Mouse (Mus musculus) heart, embryonic 11.5 days (tissue): ENCODE measurements around the gene Grin2a. TPM values are rescaled to one million over a fixed set of nuclear protein-coding genes. Genes with fewer than 3 reads are reported as not detected.

Experiments
- ATAC-seq: fragments of 200-750 bp; cut with Nextera tagmentation; replicated peaks from 2 replicates; pipeline ENCODE4 v1.8.0; 2017; ENCODE audit warnings: moderate library complexity; ENCODE audit not compliant: insufficient number of reproducible peaks, low FRiP score, low TSS enrichment
- H3K27ac ChIP-seq: fragments of 300-500 bp; sonication (generic); 2 replicates; pipeline ENCODE4 v1.5.1; 2014; ENCODE audit warnings: mild to moderate bottlenecking, low read depth, low read length
- H3K27me3 ChIP-seq: fragments of 300-500 bp; sonication (generic); 2 replicates; pipeline ENCODE4 v1.6.1; 2014; ENCODE audit warnings: mild to moderate bottlenecking, low read length, mixed read lengths; ENCODE audit not compliant: control insufficient read depth, insufficient read depth
- H3K36me3 ChIP-seq: fragments of 300-500 bp; sonication (generic); 2 replicates; pipeline ENCODE4 v1.6.1; 2014; ENCODE audit warnings: mild to moderate bottlenecking, low read length, moderate library complexity, mixed read lengths; ENCODE audit not compliant: control insufficient read depth, insufficient read depth
- H3K4me1 ChIP-seq: fragments of 300-500 bp; sonication (generic); 2 replicates; pipeline ENCODE4 v1.6.1; 2014; ENCODE audit warnings: low read length; ENCODE audit not compliant: control insufficient read depth, insufficient read depth
- H3K4me2 ChIP-seq: fragments of 300-500 bp; sonication (generic); 2 replicates; pipeline ENCODE4 v1.6.1; 2014; ENCODE audit warnings: mild to moderate bottlenecking, moderate library complexity
- H3K4me3 ChIP-seq: fragments of 300-500 bp; sonication (generic); 2 replicates; pipeline ENCODE4 v1.5.1; 2014; ENCODE audit warnings: low read depth, low read length
- H3K9ac ChIP-seq: fragments of 300-500 bp; sonication (generic); 2 replicates; pipeline ENCODE4 v1.6.1; 2014; ENCODE audit warnings: mild to moderate bottlenecking, low read depth, low read length, moderate library complexity
- H3K9me3 ChIP-seq: fragments of 300-500 bp; sonication (generic); replicated peaks from 2 replicates; pipeline ENCODE4 v1.6.1; 2016; ENCODE audit warnings: low read length; ENCODE audit not compliant: control insufficient read depth
- WGBS: fragments of 180-500 bp; shearing (Covaris S2); extraction: QIAGEN DNeasy Blood & Tissue Kit; methylation state at CpG from one replicate; pipeline ENCODE4 v1.1.7; 2014; ENCODE audit not compliant: insufficient replicate concordance; 5-methylcytosine and 5-hydroxymethylcytosine counted together
- polyA plus RNA-seq: library from polyadenylated mRNA; unstranded; fragments of >200 nt; fragmentation: Nextera tagmentation; extraction: Ambion mirVana; gene quantifications from 2 replicates; pipeline ENCODE4 v1.2.1, GENCODE M21; 2014

Gene Grin2a
- polyA plus RNA-seq, 1 experiment from 2014 or later, result 0.19 TPM

DNA sequence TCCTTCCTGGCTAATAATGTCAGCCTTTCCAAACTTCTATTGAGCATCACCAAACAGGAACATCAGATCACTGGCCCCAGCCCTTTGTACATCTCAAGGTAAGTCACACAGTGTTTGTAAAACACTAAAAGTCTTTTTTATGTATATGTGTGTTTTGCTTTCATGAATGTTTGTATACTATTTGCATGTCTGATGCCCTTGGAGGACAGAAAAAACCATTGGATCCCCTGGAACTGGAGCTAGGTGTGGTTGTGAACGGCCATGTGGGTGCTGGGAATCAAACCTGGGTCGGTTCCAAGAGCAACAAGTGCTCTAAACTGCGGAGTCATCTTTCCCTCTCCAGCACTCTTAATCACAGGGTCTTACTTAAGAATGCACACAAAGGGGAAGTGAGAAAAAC, 245.7 kb downstream of the Grin2a start:
- no peak overlapping the region for H3K4me3 ChIP-seq
- H3K4me2 ChIP-seq, result no peak overlapping the region
- no peak for ATAC-seq
- H3K27me3 ChIP-seq, result no peaks in the 10 kb centered on the region
- H3K9ac ChIP-seq, result no peak overlapping the region
- H3K9me3 ChIP-seq, result 0 out of 2 replicates have a peak, but pooled peaks cover 2% of the 10 kb centered on the region
- no peak overlapping the region for H3K27ac ChIP-seq
- no peaks in the 10 kb centered on the region for H3K36me3 ChIP-seq
- 84% methylated on average over 3 of the region's 3 CpGs for WGBS
- H3K4me1 ChIP-seq, result no peaks in the 10 kb centered on the region

DNA sequence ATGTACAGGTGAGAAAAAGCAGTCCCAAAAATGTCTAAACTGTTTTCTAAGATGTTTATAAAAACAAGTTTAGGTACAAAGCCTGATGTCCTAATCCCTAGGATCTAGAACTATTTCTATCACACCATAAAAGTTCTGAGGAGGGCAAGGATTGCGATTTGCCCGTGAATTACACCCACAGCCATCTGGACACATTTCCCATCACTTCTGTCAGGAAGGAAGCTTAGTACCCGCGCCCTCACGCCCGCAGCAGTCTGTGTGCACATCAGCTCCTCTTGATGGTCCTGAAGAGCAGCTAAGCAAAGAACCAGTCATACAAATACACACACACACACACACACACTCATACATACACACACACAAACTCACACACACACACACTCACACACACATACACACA, 252.9 kb downstream of the Grin2a start:
- H3K27me3 ChIP-seq, result no peaks in the 10 kb centered on the region
- H3K4me2 ChIP-seq, result no peak overlapping the region
- no peaks in the 10 kb centered on the region for H3K9me3 ChIP-seq
- no peak overlapping the region for H3K9ac ChIP-seq
- H3K4me1 ChIP-seq, result no peaks in the 10 kb centered on the region
- 82% methylated on average over 6 of the region's 6 CpGs for WGBS
- ATAC-seq, result no peak
- H3K27ac ChIP-seq, result no peak overlapping the region
- no peak overlapping the region for H3K4me3 ChIP-seq
- H3K36me3 ChIP-seq, result no peaks in the 10 kb centered on the region

DNA sequence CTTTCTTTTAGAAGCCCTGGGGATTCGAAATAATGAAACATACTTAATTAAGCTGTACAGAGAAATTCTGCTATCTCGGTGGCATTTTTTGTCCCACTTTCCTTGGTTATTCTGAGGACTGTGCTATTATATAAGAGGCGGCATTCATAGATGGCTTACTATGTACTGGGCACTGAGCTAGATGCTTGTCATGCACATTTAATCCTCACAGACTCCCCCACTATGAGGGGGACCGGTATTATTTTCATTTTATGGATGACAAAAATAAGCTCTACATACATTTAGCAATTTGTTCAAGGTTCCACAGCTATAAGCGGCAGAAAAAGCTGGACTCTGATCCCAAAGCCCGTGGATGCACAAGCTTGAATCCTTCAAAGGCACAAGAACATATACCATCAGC, 256.7 kb downstream of the Grin2a start:
- no peaks in the 10 kb centered on the region for H3K36me3 ChIP-seq
- no peak overlapping the region for H3K4me2 ChIP-seq
- H3K4me1 ChIP-seq, result no peaks in the 10 kb centered on the region
- WGBS, result 80% methylated on average over 6 of the region's 6 CpGs
- no peak overlapping the region for H3K4me3 ChIP-seq
- no peaks in the 10 kb centered on the region for H3K27me3 ChIP-seq
- no peak for ATAC-seq
- H3K9ac ChIP-seq, result no peak overlapping the region
- H3K27ac ChIP-seq, result no peak overlapping the region
- no peaks in the 10 kb centered on the region for H3K9me3 ChIP-seq

DNA sequence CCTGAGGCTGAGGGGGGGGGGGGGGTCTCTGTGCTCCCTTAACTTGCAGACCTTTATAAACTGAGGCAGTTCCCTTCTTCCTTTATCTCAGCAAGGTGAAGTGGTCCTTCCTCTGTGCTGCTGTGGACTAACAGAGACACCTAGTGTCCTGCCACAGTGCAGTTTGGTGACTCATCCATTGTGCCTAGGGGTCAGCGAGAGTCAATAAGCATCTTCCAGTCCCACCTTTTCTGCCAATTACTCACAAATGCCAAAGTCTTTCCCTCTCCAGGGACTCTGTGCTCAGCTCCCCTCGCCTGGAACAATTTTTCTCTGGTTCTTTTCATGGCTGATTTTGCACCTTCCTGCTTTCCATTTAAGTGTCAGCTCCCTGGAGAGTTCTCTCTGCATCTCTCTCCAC, 258.2 kb downstream of the Grin2a start:
- no peak overlapping the region for H3K4me3 ChIP-seq
- H3K27me3 ChIP-seq, result no peaks in the 10 kb centered on the region
- H3K36me3 ChIP-seq, result no peaks in the 10 kb centered on the region
- 24% methylated on average over 2 of the region's 2 CpGs for WGBS
- no peaks in the 10 kb centered on the region for H3K9me3 ChIP-seq
- ATAC-seq, result no peak
- H3K4me2 ChIP-seq, result no peak overlapping the region
- no peak overlapping the region for H3K9ac ChIP-seq
- H3K4me1 ChIP-seq, result no peaks in the 10 kb centered on the region
- no peak overlapping the region for H3K27ac ChIP-seq

DNA sequence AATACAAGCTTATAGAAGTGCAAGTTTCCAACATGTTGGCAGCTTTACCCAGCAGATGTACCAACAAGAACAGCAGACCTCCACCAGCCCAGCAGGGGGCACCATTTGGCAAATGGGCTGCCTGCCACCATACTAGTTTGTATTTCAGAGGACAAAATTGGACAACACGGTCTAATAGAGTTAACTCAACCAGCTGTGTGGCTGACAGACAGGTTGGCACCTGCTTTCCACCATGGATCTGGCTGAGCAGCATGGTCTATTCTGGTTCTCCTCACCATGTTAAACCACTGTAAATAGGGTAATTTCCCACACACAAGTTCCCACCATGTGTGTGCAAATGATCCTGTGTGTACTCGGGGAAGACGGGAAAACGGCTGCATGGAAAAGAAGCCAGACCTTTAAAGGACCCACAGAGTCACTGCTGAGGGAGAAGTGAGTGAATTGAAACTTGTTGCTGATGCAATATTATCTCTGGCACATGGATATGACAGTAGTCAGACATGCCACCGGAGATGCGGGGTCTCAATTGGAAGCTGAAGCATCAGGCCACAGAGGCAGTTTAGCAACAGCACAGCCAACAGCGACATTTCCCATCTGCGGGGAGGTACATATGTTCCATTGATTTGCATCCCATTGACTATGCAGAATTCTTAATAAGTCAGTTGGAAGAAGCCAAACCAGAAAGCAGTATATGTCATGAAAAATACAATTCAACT, 259.8 kb downstream of the Grin2a start:
- no peak overlapping the region for H3K9ac ChIP-seq
- WGBS, result 81% methylated on average over 8 of the region's 8 CpGs
- H3K27ac ChIP-seq, result no peak overlapping the region
- H3K4me1 ChIP-seq, result no peaks in the 10 kb centered on the region
- no peak overlapping the region for H3K4me2 ChIP-seq
- no peaks in the 10 kb centered on the region for H3K9me3 ChIP-seq
- no peaks in the 10 kb centered on the region for H3K36me3 ChIP-seq
- H3K27me3 ChIP-seq, result no peaks in the 10 kb centered on the region
- ATAC-seq, result no peak
- no peak overlapping the region for H3K4me3 ChIP-seq

DNA sequence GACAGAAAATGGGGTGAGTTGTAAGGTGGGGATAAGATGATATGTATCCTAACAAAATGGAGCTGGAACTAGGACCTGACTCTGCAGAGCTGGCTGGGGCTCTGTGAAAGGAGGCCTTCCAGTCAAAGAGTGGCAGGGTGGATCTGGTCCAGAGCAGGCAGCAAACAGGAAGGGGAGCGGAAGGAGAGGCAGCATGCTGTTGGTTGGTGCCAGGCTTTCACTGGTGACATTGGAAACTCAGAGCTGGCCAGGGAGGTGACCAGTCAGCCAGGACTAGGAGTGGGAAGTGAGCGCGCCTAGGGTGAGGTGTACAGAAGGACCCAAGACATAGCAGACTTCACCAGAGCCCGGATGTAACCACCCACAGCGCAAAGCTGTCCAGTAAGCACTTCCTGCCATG, 267.8 kb downstream of the Grin2a start:
- WGBS, result 91% methylated on average over 5 of the region's 5 CpGs
- ATAC-seq, result no peak
- H3K4me2 ChIP-seq, result no peak overlapping the region

DNA sequence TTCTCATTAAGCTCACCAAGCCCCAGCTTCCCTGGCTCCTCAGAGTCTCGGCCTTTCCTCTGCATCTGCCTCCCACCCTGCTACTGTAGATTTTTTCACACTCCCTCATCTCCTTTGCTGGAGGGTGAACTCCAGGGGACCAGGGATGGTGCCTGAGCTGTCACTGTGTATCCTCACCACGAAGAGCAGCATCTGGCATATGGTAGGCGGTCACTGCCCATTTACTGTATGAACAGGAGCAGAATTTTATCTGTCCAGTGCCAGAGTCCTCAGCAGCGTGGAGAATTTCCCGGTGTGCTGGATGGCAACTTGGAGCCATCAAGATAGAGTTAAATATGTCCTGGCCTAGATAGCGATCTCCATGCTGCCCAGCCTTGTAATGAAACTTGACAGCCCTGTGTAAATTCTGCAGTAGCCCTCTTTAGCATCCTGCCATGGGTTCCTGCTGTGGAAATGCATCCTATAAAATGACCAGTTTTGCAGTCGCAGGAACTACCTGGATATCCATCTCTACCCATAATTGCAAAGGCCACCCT, 269.7 kb downstream of the Grin2a start:
- 67% methylated on average over 7 of the region's 7 CpGs for WGBS
- no peaks in the 10 kb centered on the region for H3K27me3 ChIP-seq
- H3K4me1 ChIP-seq, result no peaks in the 10 kb centered on the region
- H3K9ac ChIP-seq, result no peak overlapping the region
- no peaks in the 10 kb centered on the region for H3K9me3 ChIP-seq
- no peak overlapping the region for H3K27ac ChIP-seq
- H3K4me3 ChIP-seq, result no peak overlapping the region
- ATAC-seq, result no peak
- H3K36me3 ChIP-seq, result no peaks in the 10 kb centered on the region
- no peak overlapping the region for H3K4me2 ChIP-seq

More for the DNA sequence above, 267.8 kb downstream of the Grin2a start:
- Histone ChIP-seq H3K36me3 (no peaks in the 10 kb centered on the region), H3K27ac (no peak overlapping the region), H3K27me3 (no peaks in the 10 kb centered on the region), H3K9me3 (no peaks in the 10 kb centered on the region), H3K4me3 (no peak overlapping the region), H3K9ac (no peak overlapping the region), H3K4me1 (no peaks in the 10 kb centered on the region)

DNA sequence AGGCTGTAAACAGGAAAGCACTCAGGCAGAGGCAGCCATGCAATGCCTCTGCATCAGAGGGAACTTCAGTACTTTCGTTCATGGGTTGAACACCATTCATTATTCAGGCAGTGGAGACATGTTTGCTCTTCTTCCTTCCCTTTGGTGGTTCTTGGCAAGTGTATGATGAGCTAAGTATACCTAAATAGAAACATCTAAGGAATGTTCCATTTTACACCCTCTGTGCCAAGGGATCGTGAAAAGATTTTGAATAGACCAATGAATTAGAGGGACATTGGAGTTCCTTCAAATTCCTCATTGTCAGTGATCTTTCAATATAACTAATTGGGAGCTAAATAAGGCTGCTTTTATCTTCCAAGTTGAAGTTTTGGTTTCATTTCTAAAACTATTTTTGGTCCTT, 284.0 kb downstream of the Grin2a start:
- 78% methylated on average over 2 of the region's 2 CpGs for whole genome bisulfite sequencing
- no peak overlapping the region for H3K9ac ChIP-seq
- no peak for ATAC-seq

DNA sequence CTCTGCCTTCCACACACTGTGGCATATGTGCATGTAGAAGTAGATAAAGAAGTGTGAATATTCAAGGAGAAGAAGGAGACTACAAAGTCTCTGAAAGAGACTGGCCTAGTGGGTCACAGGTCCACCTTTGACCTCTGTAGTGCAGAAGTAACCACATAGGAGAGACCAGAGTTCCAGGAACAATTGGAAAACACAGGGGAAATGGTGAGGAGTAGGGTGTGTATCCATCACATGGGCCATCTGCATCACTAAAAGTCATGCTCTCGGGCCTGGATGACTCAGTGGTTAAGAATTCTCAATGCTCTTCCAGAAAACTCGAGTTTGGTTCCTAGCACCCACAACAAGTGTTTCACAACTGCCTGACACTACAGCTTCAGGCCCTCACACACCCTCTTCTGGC, 285.4 kb downstream of the Grin2a start:
- no peak for ATAC-seq
- no peaks in the 10 kb centered on the region for H3K36me3 ChIP-seq
- no peaks in the 10 kb centered on the region for H3K27me3 ChIP-seq
- 44% methylated on average over 2 of the region's 2 CpGs for WGBS
- no peak overlapping the region for H3K27ac ChIP-seq
- H3K4me3 ChIP-seq, result no peak overlapping the region
- H3K9ac ChIP-seq, result no peak overlapping the region
- no peak overlapping the region for H3K4me2 ChIP-seq
- H3K9me3 ChIP-seq, result no peaks in the 10 kb centered on the region
- H3K4me1 ChIP-seq, result no peaks in the 10 kb centered on the region

More for the DNA sequence above, 284.0 kb downstream of the Grin2a start:
- Histone ChIP-seq H3K4me2 (no peak overlapping the region), H3K4me3 (no peak overlapping the region), H3K9me3 (no peaks in the 10 kb centered on the region), H3K36me3 (no peaks in the 10 kb centered on the region), H3K27ac (no peak overlapping the region), H3K27me3 (no peaks in the 10 kb centered on the region), H3K4me1 (no peaks in the 10 kb centered on the region)
